ENCODE assay signal across 9 mouse cellular contexts in the genomic region with DNA sequence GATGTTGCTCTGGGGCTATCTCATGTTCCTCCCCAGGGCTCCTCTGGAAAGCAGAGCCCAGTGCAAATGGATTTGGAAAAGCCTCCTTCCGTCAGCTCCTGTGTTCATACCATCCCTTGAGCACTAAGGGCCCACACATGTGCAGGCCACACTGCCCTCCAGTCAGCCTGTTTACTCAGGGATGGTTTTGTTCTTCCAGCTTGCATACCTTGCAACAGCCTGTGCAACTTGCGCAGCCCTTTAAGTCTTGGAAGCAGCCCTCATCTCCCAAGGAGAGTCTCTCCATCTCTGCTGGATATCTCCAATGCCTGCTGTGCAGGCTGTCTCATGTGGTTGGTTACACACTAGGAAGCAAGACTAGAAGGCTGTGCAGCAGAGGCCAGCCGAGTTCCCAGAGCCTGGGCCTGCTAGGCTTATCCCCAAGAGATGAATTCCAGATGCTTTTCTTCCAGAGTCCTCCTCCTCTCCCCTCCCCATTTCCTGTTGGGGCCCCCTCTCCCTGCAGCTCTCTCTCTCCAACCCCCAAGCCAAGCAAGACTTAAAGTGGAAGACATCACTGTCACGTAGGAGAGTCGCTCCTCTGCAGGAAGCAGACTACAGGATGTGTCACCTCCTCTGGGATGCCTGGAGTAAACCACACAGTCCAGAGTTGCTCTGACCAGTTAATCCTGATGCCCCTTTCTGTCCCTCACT. TPM values are rescaled to one million over a fixed set of nuclear protein-coding genes. Genes with fewer than 3 reads are reported as not detected.
A peak's percentile ranks its signal among the peaks of the same experiment; 100 is the strongest.
DNase-seq lines count a peak whose midpoint lies in the region; ATAC-seq lines count a peak whose summit lies in the region.
"Had no signal": no experiment of that assay in that cellular context is flagged by ENCODE, and none has a peak within 500 bp of the region (broad histone marks: within the 10 kb centered on the region; RNA-seq: fewer than 3 reads in every experiment).

No protein-coding gene starts in this region.

- peak; percentile 30 for DNase-seq in gastrocnemius, postnatal 14 days
- DNase-seq in gastrocnemius, postnatal 36 days, result no peak
- DNase-seq in heart, embryonic 10.5 days (ENCODE audit: low spot score), result peak; percentile 92
- DNase-seq in lung, postnatal 14 days, result peak; percentile 13
- no peak for DNase-seq in frontal cortex, postnatal 14 days (ENCODE audit: low spot score in 2 of 2)
- no peak for DNase-seq in cerebellum, postnatal 14 days
- no peak for DNase-seq in cerebellum, adult 11-12 months

- intact Hi-C loops in gastrocnemius, postnatal 14 days (cut with DNase I; ENCODE audit: low total_unique reads), result no loop called here
- intact Hi-C loops in gastrocnemius, postnatal 36 days (cut with DNase I), result no loop called here

- no peaks in the 10 kb centered on the region for H3K27me3 ChIP-seq in heart, embryonic 10.5 days (ENCODE audit: insufficient read depth, poor library complexity, severe bottlenecking)
- no peaks in the 10 kb centered on the region for H3K27me3 ChIP-seq in kidney, embryonic 14.5 days (ENCODE audit: control insufficient read depth, insufficient read depth, low read length)
- H3K27me3 ChIP-seq: CH12.LX had no signal

- H3K4me2 ChIP-seq in kidney, embryonic 14.5 days (replicated peaks; ENCODE audit: low read depth, low read length), result no peak overlapping the region

- peak overlapping the region; percentile 88 for H3K27ac ChIP-seq in heart, embryonic 10.5 days
- peak overlapping the region; percentile 87 for H3K27ac ChIP-seq in kidney, embryonic 14.5 days (ENCODE audit: low read depth, low read length)

- H3K9me3 ChIP-seq in heart, embryonic 10.5 days, result no peaks in the 10 kb centered on the region
- H3K9me3 ChIP-seq in kidney, embryonic 14.5 days (ENCODE audit: control insufficient read depth, low read length), result no peaks in the 10 kb centered on the region

- peak; percentile 82 for ATAC-seq in kidney, embryonic 14.5 days (ENCODE audit: low FRiP score, low TSS enrichment)

- H3K36me3 ChIP-seq in heart, embryonic 10.5 days, result no peaks in the 10 kb centered on the region
- no peaks in the 10 kb centered on the region for H3K36me3 ChIP-seq in kidney, embryonic 14.5 days (ENCODE audit: control insufficient read depth, insufficient read depth, low read length)

- 21% methylated on average over 5 of the region's 5 CpGs for WGBS in heart, embryonic 10.5 days
- 29% methylated on average over 5 of the region's 5 CpGs for WGBS in kidney, embryonic 14.5 days

- H3K4me3 ChIP-seq in heart, embryonic 10.5 days, result 0 out of 2 replicates have a peak overlapping the region, but pooled peaks have one; percentile 5
- no peak overlapping the region for H3K4me3 ChIP-seq in kidney, embryonic 14.5 days (ENCODE audit: low read length)

- H3K4me1 ChIP-seq in heart, embryonic 10.5 days, result peaks cover 56% of the 10 kb centered on the region
- peaks cover 33% of the 10 kb centered on the region for H3K4me1 ChIP-seq in kidney, embryonic 14.5 days (ENCODE audit: control insufficient read depth, insufficient read depth, low read length)

- no peak overlapping the region for H3K9ac ChIP-seq in kidney, embryonic 14.5 days (ENCODE audit: low read depth, low read length)

RNA-seq across cellular contexts. Expression of gene Sowahb, which starts 47.2 kb away (rescaled TPM):
- total RNA-seq in gastrocnemius, postnatal 14 days (2021), result not detected
- total RNA-seq in gastrocnemius, postnatal 36 days (2021), result not detected
- polyA plus RNA-seq in heart, embryonic 10.5 days (2016; fragmentation: Nextera tagmentation; extraction: Ambion mirVana), result 0.73 and 1.2 TPM in 2 replicates
- polyA plus RNA-seq in kidney, embryonic 14.5 days (2014; fragmentation: Nextera tagmentation; extraction: Ambion mirVana), result 1.4 and 1.7 TPM in 2 replicates
- total RNA-seq: CH12.LX had no signal

Comparison
In these comparisons a context has a peak if more than half of its experiments do, and no peak if none do; other contexts are left out.
1. DNase-seq: peak in gastrocnemius, postnatal 14 days (single experiment), heart, embryonic 10.5 days (single experiment) and lung, postnatal 14 days (single experiment); none in gastrocnemius, postnatal 36 days (0 of 2), frontal cortex, postnatal 14 days (0 of 2), cerebellum, postnatal 14 days (0 of 2) and cerebellum, adult 11-12 months (single experiment).